Mouse (Mus musculus) liver, adult 2 months (tissue): ENCODE measurements around the gene Lman1l. TPM values are rescaled to one million over a fixed set of nuclear protein-coding genes. Genes with fewer than 3 reads are reported as not detected.

Experiments
- DNase-seq: peaks from one replicate; pipeline ENCODE4 v3.0.0-alpha.2; 2011; ENCODE audit warnings: low read depth, low spot score; ENCODE audit errors: extremely low read depth
- H3K27ac ChIP-seq: fragments of 200-500 bp; replicated peaks from 2 replicates; pipeline ENCODE4 v1.5.1; 2012; ENCODE audit warnings: low read depth, mild to moderate bottlenecking, control low read depth, inconsistent platforms, low read length; ENCODE audit not compliant: insufficient read depth
- H3K27me3 ChIP-seq: fragments of 200-500 bp; 2 replicates; pipeline ENCODE4 v1.6.1; 2012; ENCODE audit warnings: mild to moderate bottlenecking, moderate library complexity, low read length, inconsistent platforms; ENCODE audit not compliant: control insufficient read depth, insufficient read depth
- H3K36me3 ChIP-seq: fragments of 200-500 bp; 2 replicates; pipeline ENCODE4 v1.6.1; 2012; ENCODE audit warnings: low read length, inconsistent platforms; ENCODE audit not compliant: control insufficient read depth, insufficient read depth
- H3K4me1 ChIP-seq: fragments of 200-500 bp; 2 replicates; pipeline ENCODE4 v1.6.1; 2011; ENCODE audit warnings: low read length; ENCODE audit not compliant: control insufficient read depth, insufficient read depth
- H3K4me3 ChIP-seq: fragments of 200-500 bp; 2 replicates; pipeline ENCODE4 v1.5.1; 2011; ENCODE audit warnings: low read depth, mild to moderate bottlenecking, control low read depth, low read length, moderate library complexity; ENCODE audit not compliant: insufficient read depth
- H3K79me2 ChIP-seq: fragments of 200-500 bp; 2 replicates; pipeline ENCODE4 v1.6.1; 2012; ENCODE audit warnings: inconsistent platforms, mild to moderate bottlenecking, low read length, moderate library complexity; ENCODE audit not compliant: control insufficient read depth, insufficient read depth
- H3K9ac ChIP-seq: fragments of 200-500 bp; 2 replicates; pipeline ENCODE4 v1.6.1; 2012; ENCODE audit warnings: low read depth, mild to moderate bottlenecking, control low read depth, inconsistent platforms, low read length
- CTCF ChIP-seq: fragments of 200-500 bp; IDR thresholded peaks from 2 replicates; pipeline ENCODE4 v1.5.1; 2011; ENCODE audit warnings: low read depth, low read length, control low read depth
- POLR2A ChIP-seq: fragments of 200-500 bp; IDR thresholded peaks from 2 replicates; pipeline ENCODE4 v1.6.1; 2011; ENCODE audit warnings: low read length, control low read depth; ENCODE audit not compliant: insufficient read depth; ENCODE audit errors: extremely low read depth
- WGBS: fragments of 180-500 bp; shearing (Covaris S2); methylation state at CpG from one replicate; pipeline ENCODE4 v1.1.7; 2018; 5-methylcytosine and 5-hydroxymethylcytosine counted together
- polyA plus RNA-seq: library from polyadenylated mRNA; depleted of rRNA; stranded (reverse); fragments of >200 nt; gene quantifications from 2 replicates; pipeline ENCODE4 v1.2.3, GENCODE M21; 2012
- total RNA-seq: library from RNA; depleted of rRNA; stranded (reverse); fragments of >200 nt; gene quantifications from 2 replicates; pipeline ENCODE4 v1.2.3, GENCODE M21; 2014

Gene Lman1l
- total and polyA plus RNA-seq, 2 experiments = not detected

DNA sequence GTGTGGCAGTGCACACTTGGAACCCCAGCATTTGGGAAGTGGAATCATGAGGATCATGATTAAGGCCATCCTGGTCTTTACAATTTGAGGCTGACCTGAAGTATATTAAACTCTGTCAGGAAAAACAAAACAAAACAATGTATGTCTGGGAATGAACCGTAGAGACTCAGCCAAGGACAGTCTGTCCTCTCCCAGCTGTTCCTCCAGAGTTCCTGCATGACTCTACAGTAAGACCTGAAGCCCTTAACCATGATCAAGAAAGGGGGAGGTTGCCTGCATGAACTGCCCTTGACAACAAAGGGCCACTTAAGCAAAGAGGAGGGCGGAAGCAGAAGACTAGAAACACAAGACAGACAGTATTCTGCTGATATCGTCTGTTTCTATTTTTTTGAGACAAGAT lies 45.0 kb downstream of the Lman1l start:
- H3K9ac ChIP-seq = no peak overlapping the region
- H3K4me3 ChIP-seq = no peak overlapping the region
- H3K4me1 ChIP-seq = no peaks in the 10 kb centered on the region
- H3K36me3 ChIP-seq = peaks cover 5% of the 10 kb centered on the region; the same call in 1 of the 2 replicates
- no peak for DNase-seq
- H3K79me2 ChIP-seq = no peaks in the 10 kb centered on the region; the same call in 1 of the 2 replicates
- 81% methylated on average over 3 of the region's 3 CpGs for WGBS
- H3K27ac ChIP-seq = no peak overlapping the region
- TF ChIP-seq POLR2A (no peak), CTCF (no peak)
- H3K27me3 ChIP-seq = no peaks in the 10 kb centered on the region

DNA sequence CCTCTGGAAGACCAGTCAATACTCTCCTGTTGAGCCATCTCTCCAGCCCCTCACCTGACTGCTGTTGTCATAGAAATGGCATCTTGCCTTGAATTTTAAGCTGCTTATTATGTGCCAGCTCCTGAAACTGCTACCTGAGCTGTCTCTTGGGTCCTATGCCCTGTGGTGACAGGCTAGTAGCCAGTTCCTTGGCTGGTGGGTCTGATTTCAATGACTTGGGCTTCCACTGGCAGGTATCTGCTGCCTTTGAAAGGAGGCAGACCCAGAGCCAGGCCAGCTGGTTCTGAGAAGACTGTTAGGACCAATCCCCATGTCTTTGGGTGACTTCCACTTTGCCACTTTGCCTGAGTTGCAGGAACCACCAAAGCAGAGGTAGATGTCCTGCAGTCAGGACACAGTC lies 46.2 kb downstream of the Lman1l start:
- Histone ChIP-seq H3K27me3 (no peaks in the 10 kb centered on the region), H3K4me1 (no peaks in the 10 kb centered on the region)

DNA sequence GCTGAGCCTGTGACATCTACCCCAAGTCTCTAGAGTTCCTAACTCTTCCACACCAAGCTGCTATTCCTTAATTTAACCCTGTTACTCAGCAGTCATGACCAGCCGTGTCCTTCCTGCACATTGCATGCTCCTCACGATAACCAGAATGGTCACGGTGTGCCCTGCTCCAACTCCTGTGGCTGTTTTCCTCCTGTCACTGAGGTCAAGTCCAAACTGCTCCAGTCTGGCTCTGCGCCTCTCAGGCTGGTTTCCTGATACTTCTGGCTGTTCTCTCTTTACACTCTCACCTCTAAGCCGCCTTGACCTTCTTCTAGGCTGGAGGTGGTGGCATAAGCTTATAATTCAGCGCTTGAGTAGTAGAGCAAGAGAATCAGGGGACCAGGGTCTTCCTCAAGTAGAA lies 52.1 kb downstream of the Lman1l start:
- no peak for TF ChIP-seq CTCF
- TF ChIP-seq POLR2A = no peak
- H3K27ac ChIP-seq = no peak overlapping the region
- H3K27me3 ChIP-seq = no peaks in the 10 kb centered on the region
- DNase-seq = no peak
- H3K9ac ChIP-seq = no peak overlapping the region
- H3K4me1 ChIP-seq = peaks cover 5% of the 10 kb centered on the region
- 93% methylated on average over 6 of the region's 6 CpGs for WGBS
- H3K4me3 ChIP-seq = no peak overlapping the region
- H3K36me3 ChIP-seq = peaks cover 7% of the 10 kb centered on the region
- peaks cover 24% of the 10 kb centered on the region; the same call in 1 of the 2 replicates for H3K79me2 ChIP-seq

More for the DNA sequence above, 46.2 kb downstream of the Lman1l start:
- no peak for DNase-seq
- peaks cover 7% of the 10 kb centered on the region; the same call in 1 of the 2 replicates for H3K36me3 ChIP-seq
- no peak overlapping the region for H3K27ac ChIP-seq
- H3K9ac ChIP-seq = no peak overlapping the region
- TF ChIP-seq CTCF (no peak), POLR2A (no peak)
- peaks cover 4% of the 10 kb centered on the region; the same call in 1 of the 2 replicates for H3K79me2 ChIP-seq
- H3K4me3 ChIP-seq = no peak overlapping the region

DNA sequence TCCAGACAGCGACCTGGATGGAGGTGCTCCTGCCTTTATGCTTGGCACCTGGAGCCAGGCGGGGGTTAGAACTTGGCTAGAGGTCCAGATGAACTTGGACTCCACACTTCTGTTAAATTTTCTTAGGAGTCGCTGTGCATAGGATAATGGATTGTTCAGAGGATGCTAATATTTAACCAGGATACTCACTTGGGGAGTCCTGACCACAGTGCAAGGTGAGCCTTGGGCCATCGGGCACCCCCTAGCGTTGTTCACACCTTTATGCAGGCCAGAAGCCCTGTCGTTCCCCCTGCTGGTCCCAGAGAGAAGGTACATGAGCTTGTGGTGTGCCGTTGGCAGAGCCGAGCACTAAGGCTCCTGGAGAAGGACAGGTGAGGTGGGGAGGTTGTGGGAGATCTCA lies 53.7 kb downstream of the Lman1l start:
- peaks cover 7% of the 10 kb centered on the region for H3K36me3 ChIP-seq
- H3K27me3 ChIP-seq = no peaks in the 10 kb centered on the region
- no peak overlapping the region for H3K27ac ChIP-seq
- H3K4me3 ChIP-seq = no peak overlapping the region
- no peak overlapping the region for H3K9ac ChIP-seq
- H3K79me2 ChIP-seq = peaks cover 30% of the 10 kb centered on the region; the same call in 1 of the 2 replicates
- peak; percentile 24 for DNase-seq
- TF ChIP-seq CTCF (peak; percentile 57), POLR2A (no peak)
- H3K4me1 ChIP-seq = peaks cover 7% of the 10 kb centered on the region
- WGBS = 41% methylated on average over 8 of the region's 8 CpGs

DNA sequence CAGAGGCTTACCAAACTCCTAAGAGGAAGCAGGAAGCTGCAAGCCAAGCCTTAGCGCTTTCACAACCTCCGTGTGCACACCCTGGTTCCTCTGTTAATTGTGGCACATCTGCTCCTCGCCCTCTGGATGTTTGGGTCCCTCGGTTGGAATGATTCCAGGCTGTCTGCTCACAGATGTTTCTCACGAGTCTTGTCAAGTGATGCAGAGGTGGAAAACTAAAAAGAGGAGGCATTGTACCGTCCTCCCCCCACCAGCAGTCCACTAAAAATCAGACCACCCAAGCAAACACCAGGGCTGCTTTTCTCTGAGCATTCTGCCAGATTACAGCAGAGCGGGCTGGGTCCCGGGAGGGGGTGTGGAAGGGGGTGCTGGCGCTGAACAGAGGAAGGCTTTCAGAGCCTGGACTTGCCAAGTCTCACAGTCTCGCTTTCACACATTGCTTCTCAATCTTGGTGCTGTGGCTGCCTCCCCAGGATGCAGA lies 54.8 kb downstream of the Lman1l start:
- Histone ChIP-seq H3K79me2 (peaks cover 35% of the 10 kb centered on the region; the same call in 1 of the 2 replicates), H3K9ac (no peak overlapping the region), H3K36me3 (peaks cover 7% of the 10 kb centered on the region), H3K4me3 (no peak overlapping the region), H3K27ac (no peak overlapping the region), H3K4me1 (peaks cover 11% of the 10 kb centered on the region), H3K27me3 (no peaks in the 10 kb centered on the region)
- TF ChIP-seq CTCF (no peak), POLR2A (no peak)
- no peak for DNase-seq
- 68% methylated on average over 10 of the region's 10 CpGs for WGBS

DNA sequence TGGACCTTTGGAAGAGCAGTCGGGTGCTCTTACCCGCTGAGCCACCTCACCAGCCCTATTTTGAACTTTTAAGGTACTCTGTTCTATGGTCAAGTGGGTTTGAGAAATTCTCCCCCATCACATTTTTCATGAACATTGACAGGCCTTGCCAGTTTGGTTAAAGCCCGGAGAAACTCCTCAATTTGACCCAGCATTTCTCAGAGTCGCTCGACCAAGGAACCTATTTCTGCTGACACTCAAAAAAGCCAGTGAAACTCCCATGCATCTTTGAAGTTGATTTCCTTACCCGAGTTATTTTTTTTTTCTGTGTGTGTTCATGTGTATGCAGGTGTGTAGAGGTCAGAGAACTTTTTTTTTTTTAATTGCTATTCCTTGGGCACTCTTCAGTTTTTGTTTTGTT lies 56.0 kb downstream of the Lman1l start:
- Histone ChIP-seq H3K79me2 (peaks cover 33% of the 10 kb centered on the region; the same call in 1 of the 2 replicates), H3K27ac (no peak overlapping the region), H3K4me1 (peaks cover 11% of the 10 kb centered on the region), H3K27me3 (no peaks in the 10 kb centered on the region), H3K4me3 (no peak overlapping the region), H3K36me3 (peaks cover 2% of the 10 kb centered on the region), H3K9ac (no peak overlapping the region)
- TF ChIP-seq CTCF (no peak), POLR2A (no peak)
- no peak for DNase-seq
- 76% methylated on average over 6 of the region's 6 CpGs for WGBS
